Mouse (Mus musculus): ENCODE results near the gene Cnnm2. TPM values are rescaled to one million over a fixed set of nuclear protein-coding genes. Genes with fewer than 3 reads are reported as not detected.

Cnnm2 gene
- polyA plus RNA-seq, 1 experiment from 2014 or later, result 2.0 TPM

DNA sequence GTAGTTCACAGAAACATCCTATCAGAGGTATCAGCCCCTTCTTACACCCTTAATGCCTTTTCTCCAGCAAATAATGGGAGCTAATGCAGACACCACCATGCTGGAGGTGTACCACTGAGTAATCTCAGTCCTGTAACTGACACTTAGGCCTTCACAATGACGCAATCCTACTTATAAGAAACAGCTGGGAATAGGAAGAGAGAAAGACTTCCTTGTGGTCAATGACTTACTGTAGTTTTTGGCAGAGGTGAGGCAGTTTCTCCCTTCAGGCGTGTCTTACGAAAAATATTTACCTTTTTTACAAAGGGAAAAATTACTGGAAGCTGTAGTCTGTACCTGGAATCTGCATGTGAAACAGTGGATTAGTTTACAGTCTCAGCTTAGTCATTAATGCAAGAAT is 31.1 kb downstream of the Cnnm2 start:
- WGBS, result 71% methylated on average over 3 of the region's 3 CpGs
- H3K9ac ChIP-seq (ENCODE audit: low read length), result no peak overlapping the region
- no peaks in the 10 kb centered on the region for H3K4me1 ChIP-seq (replicated peaks; ENCODE audit: control insufficient read depth, insufficient read depth)
- no peak for ATAC-seq (ENCODE audit: low FRiP score, low TSS enrichment)
- H3K4me3 ChIP-seq (ENCODE audit: low read depth, low read length), result no peak overlapping the region
- DNase-seq (ENCODE audit: low spot score), result no peak
- H3K4me2 ChIP-seq (replicated peaks; ENCODE audit: low read depth), result no peak overlapping the region
- H3K36me3 ChIP-seq (ENCODE audit: control insufficient read depth, insufficient read depth, low read length), result no peaks in the 10 kb centered on the region
- TF ChIP-seq EP300 (optimal IDR thresholded peaks at IDR 0.05), result no peak
- TF ChIP-seq CTCF (IDR thresholded peaks at IDR 0.05; ENCODE audit: low read depth), result no peak
- no peak overlapping the region for H3K27ac ChIP-seq (replicated peaks)
- no peaks in the 10 kb centered on the region for H3K9me3 ChIP-seq (ENCODE audit: control insufficient read depth, low read length)
- no peaks in the 10 kb centered on the region for H3K27me3 ChIP-seq (ENCODE audit: control insufficient read depth, insufficient read depth, low read length)

DNA sequence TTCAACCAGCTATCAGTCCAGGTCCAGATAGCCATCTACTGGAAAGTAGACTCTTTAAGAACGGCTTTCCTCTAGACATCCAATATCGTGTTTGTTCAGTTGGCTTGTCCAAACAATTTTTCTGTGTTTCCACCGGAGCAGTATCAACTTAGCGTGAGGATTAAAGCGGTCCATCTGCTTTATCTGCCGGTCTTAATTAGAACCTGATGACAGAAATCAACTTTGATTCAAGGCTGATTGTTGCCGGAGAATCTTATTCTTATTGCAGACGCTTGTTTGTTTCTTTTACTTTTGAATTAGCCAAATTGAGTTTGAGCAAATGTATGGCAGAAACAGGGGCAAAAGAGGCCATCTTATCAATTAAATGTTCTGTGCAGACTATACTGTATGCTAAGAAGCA is 32.8 kb downstream of the Cnnm2 start:
- no peak for ATAC-seq (ENCODE audit: low FRiP score, low TSS enrichment)
- Histone ChIP-seq H3K4me3 (ENCODE audit: low read depth, low read length) (no peak overlapping the region), H3K9me3 (ENCODE audit: control insufficient read depth, low read length) (no peaks in the 10 kb centered on the region), H3K4me2 (replicated peaks; ENCODE audit: low read depth) (no peak overlapping the region), H3K4me1 (replicated peaks; ENCODE audit: control insufficient read depth, insufficient read depth) (no peaks in the 10 kb centered on the region), H3K9ac (ENCODE audit: low read length) (no peak overlapping the region), H3K27ac (replicated peaks) (no peak overlapping the region), H3K27me3 (ENCODE audit: control insufficient read depth, insufficient read depth, low read length) (no peaks in the 10 kb centered on the region), H3K36me3 (ENCODE audit: control insufficient read depth, insufficient read depth, low read length) (no peaks in the 10 kb centered on the region)
- no peak for DNase-seq (ENCODE audit: low spot score)
- TF ChIP-seq EP300 (optimal IDR thresholded peaks at IDR 0.05), result no peak
- WGBS, result 46% methylated on average over 8 of the region's 8 CpGs

DNA sequence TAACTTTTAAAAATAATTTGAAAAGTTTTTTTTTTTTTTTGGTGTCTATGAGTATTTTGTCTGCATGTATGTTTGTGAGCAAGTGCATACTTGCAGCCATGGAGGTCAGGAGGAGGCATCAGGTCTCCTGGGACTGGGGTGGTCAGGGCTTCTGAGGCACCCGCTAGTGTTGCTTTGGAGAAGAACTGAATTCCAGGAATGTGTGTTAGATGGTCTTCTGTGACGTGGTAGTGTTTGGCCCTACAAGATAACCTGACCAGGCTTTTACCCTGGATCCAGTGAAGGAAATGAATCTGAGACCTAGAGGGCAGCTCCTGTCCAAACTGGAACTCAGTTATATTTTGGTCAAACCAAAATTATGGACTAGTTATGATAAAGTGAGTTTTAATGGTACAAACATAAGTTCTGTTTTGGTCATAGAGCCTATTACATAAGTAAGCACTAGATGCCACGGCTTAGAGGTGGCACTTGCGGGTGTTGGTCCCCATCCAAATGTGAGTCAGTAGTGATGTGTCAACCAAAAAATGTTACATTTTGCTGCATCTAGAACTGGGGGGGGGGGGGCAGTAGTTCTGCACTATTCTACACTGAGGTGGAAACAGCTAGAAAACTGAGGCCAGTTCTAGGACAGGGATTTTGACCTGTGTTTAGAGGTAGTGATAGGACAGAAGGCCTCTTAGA is 38.6 kb downstream of the Cnnm2 start:
- Histone ChIP-seq H3K9ac (ENCODE audit: low read length) (no peak overlapping the region), H3K9me3 (ENCODE audit: control insufficient read depth, low read length) (no peaks in the 10 kb centered on the region), H3K27ac (replicated peaks) (no peak overlapping the region), H3K4me3 (ENCODE audit: low read depth, low read length) (no peak overlapping the region), H3K36me3 (ENCODE audit: control insufficient read depth, insufficient read depth, low read length) (no peaks in the 10 kb centered on the region), H3K4me1 (replicated peaks; ENCODE audit: control insufficient read depth, insufficient read depth) (no peaks in the 10 kb centered on the region), H3K4me2 (replicated peaks; ENCODE audit: low read depth) (no peak overlapping the region), H3K27me3 (ENCODE audit: control insufficient read depth, insufficient read depth, low read length) (no peaks in the 10 kb centered on the region)
- no peak for TF ChIP-seq CTCF (IDR thresholded peaks at IDR 0.05; ENCODE audit: low read depth)
- TF ChIP-seq EP300 (optimal IDR thresholded peaks at IDR 0.05), result no peak
- ATAC-seq (ENCODE audit: low FRiP score, low TSS enrichment) (no peak), DNase-seq (ENCODE audit: low spot score) (no peak)
- 80% methylated on average over 4 of the region's 4 CpGs for WGBS

DNA sequence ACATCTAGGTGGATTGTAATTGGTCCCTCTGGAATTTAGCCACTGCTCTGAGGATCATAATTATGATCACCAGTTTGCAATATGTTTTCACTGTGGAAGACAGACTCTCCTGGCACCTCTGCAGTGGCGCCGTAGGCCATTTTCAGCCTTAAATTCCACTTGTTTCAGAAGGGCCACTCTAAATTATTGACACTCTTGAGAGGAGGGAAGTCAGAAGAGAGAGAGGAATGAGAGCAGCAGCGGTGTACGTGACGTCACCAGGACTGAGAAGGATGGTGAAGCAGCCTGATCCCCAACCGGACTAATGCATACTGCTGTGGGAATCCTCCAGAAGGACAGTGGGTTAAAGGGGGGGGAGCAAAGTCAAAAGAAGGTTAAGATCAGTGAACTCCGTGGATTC is 40.1 kb downstream of the Cnnm2 start:
- ATAC-seq (ENCODE audit: low FRiP score, low TSS enrichment) (no peak), DNase-seq (ENCODE audit: low spot score) (no peak)
- H3K36me3 ChIP-seq (ENCODE audit: control insufficient read depth, insufficient read depth, low read length), result no peaks in the 10 kb centered on the region
- no peak overlapping the region for H3K4me3 ChIP-seq (ENCODE audit: low read depth, low read length)
- H3K27ac ChIP-seq (replicated peaks), result no peak overlapping the region
- no peak overlapping the region for H3K9ac ChIP-seq (ENCODE audit: low read length)
- no peaks in the 10 kb centered on the region for H3K9me3 ChIP-seq (ENCODE audit: control insufficient read depth, low read length)
- no peaks in the 10 kb centered on the region for H3K4me1 ChIP-seq (replicated peaks; ENCODE audit: control insufficient read depth, insufficient read depth)
- no peak overlapping the region for H3K4me2 ChIP-seq (replicated peaks; ENCODE audit: low read depth)
- TF ChIP-seq CTCF (IDR thresholded peaks at IDR 0.05; ENCODE audit: low read depth) (no peak), EP300 (optimal IDR thresholded peaks at IDR 0.05) (no peak)
- 85% methylated on average over 7 of the region's 7 CpGs for WGBS
- H3K27me3 ChIP-seq (ENCODE audit: control insufficient read depth, insufficient read depth, low read length), result no peaks in the 10 kb centered on the region

DNA sequence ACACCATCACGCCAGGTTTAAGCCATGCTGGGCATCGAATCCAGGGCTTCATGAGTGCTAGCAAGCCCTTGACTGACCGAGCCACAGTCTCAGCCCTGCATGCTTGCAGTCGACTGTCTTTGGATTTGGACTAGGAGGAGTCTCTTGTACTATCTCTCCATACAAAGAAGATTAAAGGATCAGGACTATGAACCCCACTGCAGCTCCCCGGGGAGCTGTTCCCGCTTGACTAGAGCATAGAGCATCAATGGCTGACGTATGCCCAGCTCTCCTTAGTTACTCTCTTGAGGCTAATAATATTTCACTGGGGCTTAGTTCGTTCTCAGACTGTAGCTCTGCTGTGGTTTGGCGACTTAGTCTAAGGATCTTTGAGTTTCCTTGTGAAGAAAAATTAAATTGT is 40.9 kb downstream of the Cnnm2 start:
- H3K4me2 ChIP-seq (replicated peaks; ENCODE audit: low read depth), result no peak overlapping the region
- no peaks in the 10 kb centered on the region for H3K36me3 ChIP-seq (ENCODE audit: control insufficient read depth, insufficient read depth, low read length)
- H3K4me3 ChIP-seq (ENCODE audit: low read depth, low read length), result no peak overlapping the region
- 82% methylated on average over 9 of the region's 9 CpGs for WGBS
- H3K27ac ChIP-seq (replicated peaks), result no peak overlapping the region
- no peaks in the 10 kb centered on the region for H3K4me1 ChIP-seq (replicated peaks; ENCODE audit: control insufficient read depth, insufficient read depth)
- TF ChIP-seq EP300 (optimal IDR thresholded peaks at IDR 0.05) (no peak), CTCF (IDR thresholded peaks at IDR 0.05; ENCODE audit: low read depth) (no peak)
- DNase-seq (ENCODE audit: low spot score), result no peak
- no peaks in the 10 kb centered on the region for H3K27me3 ChIP-seq (ENCODE audit: control insufficient read depth, insufficient read depth, low read length)
- ATAC-seq (ENCODE audit: low FRiP score, low TSS enrichment), result no peak
- H3K9ac ChIP-seq (ENCODE audit: low read length), result no peak overlapping the region
- H3K9me3 ChIP-seq (ENCODE audit: control insufficient read depth, low read length), result no peaks in the 10 kb centered on the region

DNA sequence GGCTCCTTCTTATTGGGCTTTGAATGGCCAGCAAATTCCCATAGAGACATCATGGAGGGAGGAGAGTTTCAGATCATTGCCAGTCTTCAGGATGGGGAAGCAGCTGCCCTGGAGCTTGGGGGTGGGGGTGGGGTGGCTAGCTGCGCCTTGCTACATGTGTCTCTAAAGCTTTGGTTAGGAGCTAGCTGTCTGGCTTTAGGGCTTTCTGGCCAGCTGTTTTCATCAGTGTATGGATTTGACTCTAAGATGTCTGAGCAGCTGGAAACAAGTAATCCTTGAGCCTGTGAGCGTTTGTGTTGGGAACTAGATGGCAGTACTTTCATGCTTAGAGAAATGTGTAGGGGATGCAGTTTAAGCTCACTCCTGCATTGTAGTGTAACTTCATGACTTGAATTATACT is 42.3 kb downstream of the Cnnm2 start:
- no peaks in the 10 kb centered on the region for H3K27me3 ChIP-seq (ENCODE audit: control insufficient read depth, insufficient read depth, low read length)
- 67% methylated on average over 2 of the region's 2 CpGs for WGBS
- H3K4me1 ChIP-seq (replicated peaks; ENCODE audit: control insufficient read depth, insufficient read depth), result no peaks in the 10 kb centered on the region
- H3K36me3 ChIP-seq (ENCODE audit: control insufficient read depth, insufficient read depth, low read length), result no peaks in the 10 kb centered on the region
- H3K4me3 ChIP-seq (ENCODE audit: low read depth, low read length), result no peak overlapping the region
- TF ChIP-seq CTCF (IDR thresholded peaks at IDR 0.05; ENCODE audit: low read depth) (0 out of 2 replicates have a peak, but pooled peaks have one; percentile 6), EP300 (optimal IDR thresholded peaks at IDR 0.05) (no peak)
- ATAC-seq (ENCODE audit: low FRiP score, low TSS enrichment) (no peak), DNase-seq (ENCODE audit: low spot score) (no peak)
- no peak overlapping the region for H3K9ac ChIP-seq (ENCODE audit: low read length)
- H3K9me3 ChIP-seq (ENCODE audit: control insufficient read depth, low read length), result no peaks in the 10 kb centered on the region
- no peak overlapping the region for H3K27ac ChIP-seq (replicated peaks)
- H3K4me2 ChIP-seq (replicated peaks; ENCODE audit: low read depth), result no peak overlapping the region

Data from stomach, postnatal 0 days (tissue).